Mouse (Mus musculus) embryo, embryonic 10.5 days (tissue): Measurements from ENCODE around the gene Aaas.

ENCODE experiments used
- DNase-seq: peaks from one replicate; pipeline ENCODE4 v3.0.0-alpha.2; 2015; ENCODE audit warnings: low spot score

The Aaas gene

GRCm38 (mm10) chr15:102356501-102357325 lies 6.1 kb upstream of the Aaas start:
- peak; percentile 72 for DNase-seq

DNA sequence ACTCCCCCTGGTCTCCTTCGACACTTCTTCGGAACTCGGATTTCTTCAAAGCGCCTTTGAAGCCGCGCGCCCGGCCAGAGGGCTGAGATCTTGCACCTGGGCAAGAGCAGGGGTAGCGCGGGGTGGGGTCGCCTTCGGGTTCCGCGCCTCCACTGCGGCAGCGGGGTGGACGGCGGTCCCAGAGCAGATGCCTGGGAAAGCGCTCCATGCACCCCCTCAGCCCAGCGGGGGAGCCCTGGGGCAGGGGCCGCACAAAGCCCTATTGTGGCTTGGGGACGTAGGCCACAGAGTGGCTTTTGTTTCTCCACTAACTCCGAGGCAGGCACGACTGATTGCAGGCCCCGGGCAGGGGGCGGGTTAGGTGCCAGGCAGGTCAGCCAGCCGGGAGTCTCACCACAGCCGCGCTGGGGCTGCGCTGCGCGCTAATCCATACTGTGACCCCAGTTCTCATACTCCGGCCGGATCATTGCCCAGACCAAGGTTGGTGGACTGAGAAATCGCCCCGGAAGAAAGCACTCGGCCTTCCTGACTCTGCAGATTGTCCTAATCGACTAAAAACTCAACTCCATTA lies 5.4 kb upstream of the Aaas start:
- peak; percentile 82 for DNase-seq

GRCm38 (mm10) chr15:102355134-102355870 lies 4.7 kb upstream of the Aaas start:
- DNase-seq = peak; percentile 80

- peak; percentile 48 for DNase-seq
Observed at GRCm38 (mm10) chr15:102353986-102354385, 3.4 kb upstream of the Aaas start.

DNA sequence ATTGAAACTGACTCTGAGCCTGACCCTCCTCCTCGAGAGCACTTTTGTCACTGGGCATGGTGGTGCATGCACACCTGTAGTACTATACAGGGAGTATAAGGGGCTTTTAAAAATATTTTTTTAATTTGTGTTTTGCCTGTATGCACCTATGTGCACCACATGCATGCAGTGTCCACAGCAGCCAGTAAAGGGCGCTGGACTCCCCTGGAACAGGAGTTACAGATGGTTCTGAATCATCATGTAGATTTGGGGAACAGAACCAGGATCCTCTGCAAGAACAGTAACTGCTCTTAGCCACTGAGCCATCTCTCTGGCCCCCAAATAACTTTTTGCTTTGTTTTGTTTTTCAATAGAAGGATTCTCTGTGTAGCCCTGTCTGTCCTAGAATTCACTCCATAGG lies 1.6 kb upstream of the Aaas start:
- DNase-seq = no peak

GRCm38 (mm10) chr15:102350942-102351291 lies 346 bp upstream of the Aaas start:
- DNase-seq = no peak

- no peak for DNase-seq
Observed at GRCm38 (mm10) chr15:102346444-102346843, 4.1 kb downstream of the Aaas start.

DNA sequence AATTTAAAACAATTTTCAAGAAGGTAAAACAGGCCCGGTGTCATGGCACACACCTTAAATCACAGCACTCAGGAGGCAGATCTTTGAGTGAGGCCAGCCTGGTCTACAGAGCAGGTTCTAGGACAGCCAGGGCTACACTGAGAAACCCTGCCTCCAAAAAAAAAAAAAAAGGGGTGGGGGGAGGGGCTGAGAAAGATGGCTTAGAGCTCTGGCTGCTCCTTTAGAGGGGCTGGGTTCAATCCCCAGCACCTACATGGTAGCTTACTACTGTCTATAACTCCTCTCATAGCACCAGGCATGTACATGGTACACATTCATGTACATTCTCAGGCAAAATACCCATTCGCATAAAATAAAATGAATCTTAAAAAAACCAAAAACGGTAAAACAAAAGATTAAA lies 6.1 kb downstream of the Aaas start:
- DNase-seq = no peak

DNA sequence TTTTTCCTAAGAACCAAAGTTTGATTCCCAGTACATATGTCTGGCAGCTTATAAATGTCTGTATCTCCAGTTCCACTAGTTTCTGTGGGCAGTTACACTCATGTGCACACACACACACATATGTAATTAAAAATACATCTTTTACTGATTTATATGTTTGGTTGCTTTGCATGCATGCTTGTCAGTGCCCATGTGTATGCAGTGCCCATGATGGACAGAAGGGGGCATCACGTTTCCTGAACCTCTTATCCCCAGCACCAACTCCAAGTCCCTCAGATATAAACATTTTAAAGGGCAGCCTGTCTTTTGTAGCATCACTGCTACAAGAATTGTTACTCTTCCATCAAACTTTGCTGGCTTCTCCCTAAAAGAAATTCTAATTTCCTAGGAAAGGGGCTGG lies 9.0 kb downstream of the Aaas start:
- peak; percentile 75 for DNase-seq

DNA sequence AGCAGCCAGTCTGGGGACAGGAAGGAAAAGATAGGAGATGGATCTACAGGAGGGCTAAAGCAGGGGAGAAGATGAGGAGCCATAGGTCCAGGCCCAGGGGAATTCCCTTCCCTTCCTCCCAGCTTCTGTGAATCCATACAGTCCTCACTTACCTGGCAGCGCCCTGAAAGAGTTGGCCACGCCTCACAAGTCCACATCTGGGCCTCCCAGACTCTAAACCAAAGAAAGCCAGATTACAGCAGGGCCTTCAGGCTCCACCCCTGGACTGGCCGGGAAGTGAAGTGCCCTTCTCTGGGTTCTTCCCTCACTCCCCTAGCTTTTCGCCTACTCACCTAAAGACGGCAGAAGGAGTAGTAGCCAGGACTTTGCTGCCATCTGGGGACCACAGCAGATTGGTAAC lies 11.0 kb downstream of the Aaas start:
- DNase-seq = no peak

DNA sequence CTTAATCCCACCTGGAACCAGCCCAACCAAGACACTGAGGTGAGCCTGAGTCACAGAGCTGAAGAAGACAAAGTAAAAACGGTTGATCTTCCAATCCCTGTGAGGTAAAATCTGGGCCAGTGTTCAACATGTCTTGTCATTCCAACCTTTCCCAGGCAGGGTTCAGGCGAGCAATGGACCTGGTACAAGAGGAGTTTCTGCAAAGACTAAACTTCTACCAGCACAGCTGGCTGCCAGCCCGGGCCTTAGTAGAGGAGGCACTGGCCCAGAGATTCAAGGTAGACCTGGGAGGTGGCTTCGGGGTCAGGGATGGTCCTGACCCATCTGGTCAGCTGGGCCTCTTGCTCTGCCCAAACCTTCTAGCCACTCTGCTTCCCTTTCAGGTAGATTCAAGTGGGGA lies 13.6 kb downstream of the Aaas start:
- no peak for DNase-seq

DNA sequence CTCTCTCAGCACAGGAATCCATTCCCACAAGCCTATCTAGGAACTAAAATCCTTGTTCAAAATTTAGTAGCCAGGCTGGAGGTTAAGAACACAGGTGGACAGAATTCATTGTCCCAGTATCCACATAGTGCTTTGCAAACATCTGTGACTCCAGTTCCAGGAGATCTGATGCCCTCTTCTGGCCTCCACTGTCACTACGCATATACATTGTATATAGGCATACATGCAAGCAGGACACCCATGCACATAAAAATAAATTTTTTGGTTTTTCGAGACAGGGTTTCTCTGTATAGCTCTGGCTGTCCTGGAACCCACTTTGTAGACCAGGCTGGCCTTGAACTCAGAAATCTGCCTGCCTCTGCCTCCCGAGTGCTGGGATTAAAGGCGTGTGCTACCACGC lies 14.6 kb downstream of the Aaas start:
- peak; percentile 56 for DNase-seq

DNA sequence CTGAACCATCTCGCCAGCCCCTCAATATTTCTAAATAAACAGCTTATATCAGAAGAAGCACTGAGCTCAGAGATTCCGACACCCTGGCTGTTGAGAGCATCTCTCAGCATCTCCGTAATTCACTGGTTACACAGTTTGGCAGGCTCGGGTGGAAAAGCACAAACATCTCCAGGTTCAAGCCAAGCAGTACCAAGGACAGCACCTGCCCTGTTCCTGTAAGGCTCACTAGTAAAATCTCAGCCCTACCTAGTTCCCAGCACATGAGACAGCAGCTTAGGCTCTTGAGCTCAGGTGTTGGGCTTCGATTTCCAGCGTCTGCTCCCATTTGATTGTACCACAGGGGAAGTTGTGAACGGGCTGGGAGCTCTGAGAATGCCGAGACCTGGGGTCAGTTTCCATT lies 15.3 kb downstream of the Aaas start:
- no peak for DNase-seq

DNA sequence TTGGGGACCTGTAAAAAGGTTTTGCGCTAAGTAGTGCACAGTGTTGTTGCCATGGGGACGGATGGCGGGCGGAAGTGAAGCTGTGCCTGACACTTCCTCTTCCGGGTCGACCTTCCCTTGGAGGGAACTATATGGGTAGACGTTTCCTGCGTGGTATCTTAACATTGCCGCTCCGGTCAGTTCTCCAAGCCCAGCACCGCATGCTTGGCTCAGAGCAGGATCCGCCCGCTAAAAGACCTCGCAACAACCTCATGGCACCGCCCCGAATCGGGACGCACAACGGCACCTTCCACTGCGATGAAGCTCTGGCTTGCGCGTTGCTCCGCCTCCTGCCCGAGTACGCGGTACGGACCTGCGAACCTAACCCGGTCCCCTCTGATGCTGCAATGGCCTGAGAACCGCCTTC lies 19.0 kb downstream of the Aaas start, which contains the start of gene Myg1:
Gene Myg1, plus strand, starts transcription at position 100 of the 406 bp plus-strand sequence.
- peak; percentile 95 for DNase-seq

GRCm38 (mm10) chr15:102326892-102327291 lies 23.7 kb downstream of the Aaas start:
- no peak for DNase-seq

- peak; percentile 93 for DNase-seq
Observed at GRCm38 (mm10) chr15:102326022-102326576, 24.5 kb downstream of the Aaas start, which contains the start of gene Pfdn5. Pfdn5 (plus strand) TSS chr15:102326116.

- DNase-seq = no peak
Observed at GRCm38 (mm10) chr15:102324654-102325473, 25.7 kb downstream of the Aaas start.

GRCm38 (mm10) chr15:102316263-102316662 lies 34.3 kb downstream of the Aaas start:
- DNase-seq = peak; percentile 68

GRCm38 (mm10) chr15:102315292-102315691 lies 35.3 kb downstream of the Aaas start:
- no peak for DNase-seq

DNA sequence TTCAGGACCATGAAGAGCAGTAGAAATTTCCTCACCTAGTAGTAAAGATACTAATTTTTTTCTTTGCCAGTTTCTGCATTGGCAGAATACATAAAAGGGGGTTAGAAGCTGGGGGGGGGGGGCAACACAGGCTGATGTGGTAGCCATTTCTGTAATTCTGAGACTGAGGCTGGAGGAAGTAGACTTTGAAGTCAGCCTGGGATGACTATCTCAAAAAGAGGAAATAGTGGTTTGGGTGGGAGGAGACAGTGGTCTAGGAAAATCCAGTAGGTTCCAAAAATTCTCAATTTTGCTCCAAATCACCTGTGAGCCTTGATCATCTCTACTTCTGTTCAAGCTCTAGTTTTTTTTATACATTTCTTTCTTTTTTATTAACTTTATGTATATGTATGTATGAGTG lies 39.1 kb downstream of the Aaas start:
- no peak for DNase-seq

DNA sequence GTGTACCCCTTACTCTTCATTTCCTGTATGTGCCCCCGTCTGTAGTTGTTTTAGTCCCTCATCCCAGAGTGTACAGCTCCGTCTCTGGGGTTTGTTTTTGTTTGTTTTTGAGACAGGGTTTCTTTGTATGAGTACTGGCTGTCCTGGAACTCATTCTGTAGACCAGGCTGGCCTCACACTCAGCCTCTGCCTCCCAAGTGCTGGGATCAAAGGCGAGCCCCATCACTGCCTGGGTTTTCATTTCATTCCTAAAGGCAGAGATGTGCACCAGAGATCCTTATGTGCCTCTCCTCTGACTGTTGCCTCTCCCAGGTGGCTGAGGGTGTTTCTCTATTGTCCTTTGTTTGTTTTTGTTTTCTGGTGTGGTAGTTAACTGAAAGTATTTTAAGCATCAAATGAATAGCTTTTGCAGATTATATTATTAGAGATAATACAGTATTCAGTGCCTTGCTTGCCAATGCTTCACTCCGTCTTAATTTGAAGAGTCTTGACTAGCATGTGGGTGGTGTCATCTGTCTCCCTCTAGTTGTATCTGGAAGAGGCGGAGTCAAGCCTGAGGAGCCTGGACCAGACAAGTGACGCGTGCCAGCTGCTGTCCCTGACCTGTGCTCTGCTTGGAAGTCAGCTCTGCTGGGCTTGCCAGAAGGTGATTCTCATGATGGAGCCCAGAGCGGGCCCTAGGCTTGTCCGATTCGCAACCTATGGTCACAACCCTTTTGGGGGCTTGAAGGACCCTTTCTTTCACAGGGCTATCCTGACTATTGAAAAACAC lies 40.3 kb downstream of the Aaas start:
- peak; percentile 12 for DNase-seq
